ENCODE assay signal across 20 mouse cellular contexts in the genomic region with DNA sequence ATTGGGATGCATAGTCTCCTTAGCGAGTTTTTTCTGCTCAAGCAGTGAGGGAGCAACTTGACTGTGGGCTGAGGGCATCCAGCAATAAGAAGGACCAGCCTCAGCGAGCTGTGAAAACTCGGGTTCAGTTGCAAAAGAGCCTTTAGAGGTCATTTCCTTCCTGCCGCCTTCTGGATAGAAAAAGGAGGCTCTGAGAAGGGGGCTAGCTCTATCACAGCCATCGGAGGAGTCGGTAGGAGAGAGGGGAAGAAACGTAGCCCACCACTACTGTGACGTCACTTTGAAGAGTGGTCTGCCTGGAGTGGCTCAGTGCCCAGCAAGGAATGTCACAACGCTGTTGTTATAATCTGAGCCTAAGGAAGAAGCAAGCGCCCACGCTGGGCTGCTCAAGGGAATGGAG. TPM values are rescaled to one million over a fixed set of nuclear protein-coding genes. Genes with fewer than 3 reads are reported as not detected.
DNase-seq lines count a peak whose midpoint lies in the region; ATAC-seq and TF ChIP-seq lines count a peak whose summit lies in the region.
"Had no signal": no experiment of that assay in that cellular context is flagged by ENCODE, and none has a peak within 500 bp of the region (broad histone marks: within the 10 kb centered on the region; RNA-seq: fewer than 3 reads in every experiment).

No protein-coding gene starts in this region.

- no peaks in the 10 kb centered on the region; the same call in 1 of the 2 replicates for H3K27me3 ChIP-seq in liver, embryonic 12.5 days (replicated peaks)
- H3K27me3 ChIP-seq in spleen, adult 2 months (ENCODE audit: control insufficient read depth, insufficient read depth, low read length) = no peaks in the 10 kb centered on the region
- no peaks in the 10 kb centered on the region for H3K27me3 ChIP-seq in intestine, embryonic 15.5 days (replicated peaks)
- H3K27me3 ChIP-seq: midbrain, embryonic 12.5 days had no signal

- DNase-seq in heart, adult 11 months = peak; percentile 87
- DNase-seq in heart, postnatal 14 days = no peak
- DNase-seq in liver = no peak
- DNase-seq in spleen, adult 2 months (ENCODE audit: low read depth in 1 of 2, low spot score in 2 of 2) = no peak
- no peak for DNase-seq in spleen, postnatal 4 days (ENCODE audit: low spot score in 2 of 2)
- DNase-seq: cerebellum, adult 11-12 months; cerebellum, postnatal 10 days; layer of hippocampus, postnatal 36 days; thymus, adult 2 months; thymus, postnatal 4 days had no signal

- no peak for ATAC-seq in liver, embryonic 12.5 days
- peak; percentile 46 for ATAC-seq in megakaryocyte progenitor cell, adult 5-6 weeks (replicated peaks; ENCODE audit: poor library complexity)
- ATAC-seq in intestine, embryonic 15.5 days = no peak

- no peak for TF ChIP-seq CTCF in spleen, adult 2 months (IDR thresholded peaks at IDR 0.05; ENCODE audit: extremely low read depth, insufficient read depth, insufficient read length, insufficient replicate concordance)

- no peak overlapping the region for H3K4me3 ChIP-seq in liver, embryonic 12.5 days
- no peak overlapping the region for H3K4me3 ChIP-seq in spleen, adult 2 months (ENCODE audit: extremely low read depth, insufficient read depth, insufficient read length)
- no peak overlapping the region for H3K4me3 ChIP-seq in intestine, embryonic 15.5 days (replicated peaks)
- H3K4me3 ChIP-seq: forebrain, embryonic 10.5 days; layer of hippocampus, adult 2 months; midbrain, embryonic 12.5 days had no signal

- no peak overlapping the region for H3K9ac ChIP-seq in liver, embryonic 12.5 days
- H3K9ac ChIP-seq in intestine, embryonic 15.5 days = no peak overlapping the region
- H3K9ac ChIP-seq: hindbrain, embryonic 14.5 days; liver, embryonic 14.5 days; midbrain, embryonic 12.5 days had no signal

- H3K36me3 ChIP-seq in liver, embryonic 12.5 days = no peaks in the 10 kb centered on the region; the same call in 1 of the 2 replicates
- no peaks in the 10 kb centered on the region for H3K36me3 ChIP-seq in spleen, adult 2 months (ENCODE audit: control insufficient read depth, insufficient read depth, low read length)
- H3K36me3 ChIP-seq in intestine, embryonic 15.5 days = no peaks in the 10 kb centered on the region
- H3K36me3 ChIP-seq: forebrain, embryonic 10.5 days; midbrain, embryonic 12.5 days had no signal

- TF ChIP-seq POLR2A in spleen, adult 2 months (IDR thresholded peaks at IDR 0.05; ENCODE audit: low read depth, low read length) = no peak

- peaks cover 20% of the 10 kb centered on the region for H3K4me1 ChIP-seq in liver, embryonic 12.5 days
- H3K4me1 ChIP-seq in spleen, adult 2 months (ENCODE audit: control insufficient read depth, insufficient read depth, insufficient read length) = peaks cover 25% of the 10 kb centered on the region
- H3K4me1 ChIP-seq in intestine, embryonic 15.5 days (replicated peaks) = no peaks in the 10 kb centered on the region
- H3K4me1 ChIP-seq: midbrain, embryonic 12.5 days had no signal

- H3K4me2 ChIP-seq in liver, embryonic 12.5 days = peak overlapping the region; percentile 14; the same call in 1 of the 2 replicates
- H3K4me2 ChIP-seq in intestine, embryonic 15.5 days (replicated peaks) = no peak overlapping the region
- H3K4me2 ChIP-seq: hindbrain, embryonic 14.5 days; midbrain, embryonic 12.5 days had no signal

- intact Hi-C loops in heart, postnatal 14 days (cut with DNase I) = no loop called here

- WGBS in liver, embryonic 12.5 days (ENCODE audit: insufficient replicate concordance) = 35% methylated on average over 11 of the region's 11 CpGs
- WGBS in spleen, adult 2 months = 40% methylated on average over 11 of the region's 11 CpGs
- WGBS in intestine, embryonic 15.5 days = 69% methylated on average over 11 of the region's 11 CpGs

- H3K9me3 ChIP-seq in liver, embryonic 12.5 days (replicated peaks) = no peaks in the 10 kb centered on the region
- H3K9me3 ChIP-seq in intestine, embryonic 15.5 days = no peaks in the 10 kb centered on the region
- H3K9me3 ChIP-seq: forebrain, embryonic 10.5 days; midbrain, embryonic 12.5 days had no signal

- H3K27ac ChIP-seq in liver, embryonic 12.5 days = no peak overlapping the region; the same call in 1 of the 2 replicates
- H3K27ac ChIP-seq in spleen, adult 2 months (ENCODE audit: insufficient read depth, low read length) = peak overlapping the region; percentile 42
- no peak overlapping the region for H3K27ac ChIP-seq in intestine, embryonic 15.5 days
- H3K27ac ChIP-seq: forebrain, embryonic 10.5 days; hindbrain, embryonic 14.5 days; layer of hippocampus, adult 2 months; liver, embryonic 14.5 days; macrophage; midbrain, embryonic 12.5 days; stomach, postnatal 0 days had no signal

RNA-seq across cellular contexts. Expression of gene Adora2a, which starts 10.4 kb away (rescaled TPM):
- 10 to 100 TPM; 13.2 to 15.2 TPM for total RNA-seq in heart, postnatal 14 days (2021)
- polyA plus RNA-seq in liver, embryonic 12.5 days (2016; fragmentation: Nextera tagmentation; extraction: Ambion mirVana) = 2.3 and 3.1 TPM in 2 replicates
- 30.8 and 44.2 TPM in 2 replicates for polyA plus RNA-seq in spleen, adult 2 months (2012; rRNA removed)
- total RNA-seq in megakaryocyte progenitor cell, adult 5-6 weeks (2015) = 0.91 and 0.93 TPM in 2 replicates
- 0.54 and 0.88 TPM in 2 replicates for total RNA-seq in megakaryocyte progenitor cell, adult 5-6 weeks (2017)
- polyA plus RNA-seq in intestine, embryonic 15.5 days (2015; fragmentation: Nextera tagmentation; extraction: Ambion mirVana) = 2.5 and 3.2 TPM in 2 replicates
